9 mouse cellular contexts compared by ENCODE assay signal in the genomic region with DNA sequence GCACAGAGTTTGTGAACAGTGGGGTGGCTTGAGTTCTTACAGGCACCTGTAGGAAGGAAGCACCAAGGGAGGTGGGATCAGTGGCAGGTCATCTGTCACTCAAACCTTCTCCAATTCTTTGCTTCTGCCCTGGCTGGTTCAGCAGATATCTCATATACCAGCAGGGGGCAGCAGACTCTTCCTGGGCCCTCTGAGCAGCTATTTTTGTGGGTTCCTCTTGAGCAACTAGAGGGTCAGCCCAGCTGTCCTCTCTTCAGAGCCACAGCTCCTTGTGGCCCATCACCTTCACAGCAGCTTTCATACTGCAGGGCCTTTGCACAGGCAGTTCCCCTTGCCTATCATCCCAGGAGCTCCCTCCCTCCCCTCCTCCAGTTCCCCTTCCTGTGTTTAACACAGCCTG. TPM values are rescaled to one million over a fixed set of nuclear protein-coding genes. Genes with fewer than 3 reads are reported as not detected.
DNase-seq lines count a peak whose midpoint lies in the region; ATAC-seq and TF ChIP-seq lines count a peak whose summit lies in the region.
"Had no signal": no experiment of that assay in that cellular context is flagged by ENCODE, and none has a peak within 500 bp of the region (broad histone marks: within the 10 kb centered on the region; RNA-seq: fewer than 3 reads in every experiment).

No protein-coding gene starts in this region.

- H3K4me3 ChIP-seq in hindbrain, embryonic 11.5 days (ENCODE audit: low read depth, low read length): no peak overlapping the region
- H3K4me3 ChIP-seq in hindbrain, embryonic 12.5 days: no peak overlapping the region
- no peak overlapping the region for H3K4me3 ChIP-seq in ES-Bruce4 (ENCODE audit: low read depth, low read length)
- H3K4me3 ChIP-seq in stomach, embryonic 16.5 days (replicated peaks; ENCODE audit: low read length): no peak overlapping the region
- H3K4me3 ChIP-seq: liver, embryonic 15.5 days had no signal

- TF ChIP-seq CTCF in ES-Bruce4 (IDR thresholded peaks at IDR 0.05; ENCODE audit: low read depth, low read length): peak; percentile 76

- DNase-seq in hindbrain, embryonic 11.5 days (ENCODE audit: low spot score): peak; percentile 80
- DNase-seq in cerebellum, adult 9-10 months: peak; percentile 78
- peak; percentile 73 to 78 for DNase-seq in layer of hippocampus, postnatal 10 days (ENCODE audit: low spot score in 2 of 2)
- peak; percentile 45 to 48 for DNase-seq in monocyte, adult 2 months (ENCODE audit: low read depth in 1 of 2, low spot score in 2 of 2)

- no peak overlapping the region for H3K9ac ChIP-seq in hindbrain, embryonic 11.5 days (ENCODE audit: low read depth, low read length)
- no peak overlapping the region for H3K9ac ChIP-seq in hindbrain, embryonic 12.5 days
- H3K9ac ChIP-seq in ES-Bruce4 (ENCODE audit: low read depth, poor library complexity, severe bottlenecking): no peak overlapping the region
- no peak overlapping the region for H3K9ac ChIP-seq in stomach, embryonic 16.5 days (ENCODE audit: low read length)
- H3K9ac ChIP-seq: liver, embryonic 15.5 days had no signal

- ATAC-seq in hindbrain, embryonic 11.5 days (ENCODE audit: low FRiP score): peak; percentile 27; the same call in 1 of the 2 replicates
- no peak for ATAC-seq in hindbrain, embryonic 12.5 days (ENCODE audit: low FRiP score)
- ATAC-seq in granulocyte monocyte progenitor cell, adult 5-6 weeks (replicated peaks; ENCODE audit: poor library complexity, severe bottlenecking): peak; percentile 90
- ATAC-seq in stomach, embryonic 16.5 days (ENCODE audit: insufficient read depth, low FRiP score): no peak

- no peak overlapping the region for H3K4me2 ChIP-seq in hindbrain, embryonic 11.5 days (replicated peaks; ENCODE audit: low read depth, low read length)
- H3K4me2 ChIP-seq in hindbrain, embryonic 12.5 days (replicated peaks): no peak overlapping the region
- H3K4me2 ChIP-seq in stomach, embryonic 16.5 days (ENCODE audit: low read depth, low read length): no peak overlapping the region
- H3K4me2 ChIP-seq: liver, embryonic 15.5 days had no signal

- TF ChIP-seq POLR2A in ES-Bruce4 (IDR thresholded peaks at IDR 0.05; ENCODE audit: insufficient read depth, low read length): no peak

- H3K27me3 ChIP-seq in hindbrain, embryonic 11.5 days (ENCODE audit: control insufficient read depth, insufficient read depth, low read length): no peaks in the 10 kb centered on the region
- no peaks in the 10 kb centered on the region for H3K27me3 ChIP-seq in hindbrain, embryonic 12.5 days
- H3K27me3 ChIP-seq in ES-Bruce4 (ENCODE audit: control insufficient read depth, insufficient read depth, low read length, poor library complexity, severe bottlenecking): no peaks in the 10 kb centered on the region
- H3K27me3 ChIP-seq in stomach, embryonic 16.5 days (ENCODE audit: control insufficient read depth, insufficient read depth, low read length): no peaks in the 10 kb centered on the region
- H3K27me3 ChIP-seq: liver, embryonic 15.5 days had no signal

- H3K36me3 ChIP-seq in hindbrain, embryonic 11.5 days (ENCODE audit: control insufficient read depth, insufficient read depth, low read length): 0 out of 2 replicates have a peak, but pooled peaks cover 7% of the 10 kb centered on the region
- peaks cover 57% of the 10 kb centered on the region for H3K36me3 ChIP-seq in hindbrain, embryonic 12.5 days
- peaks cover 37% of the 10 kb centered on the region for H3K36me3 ChIP-seq in ES-Bruce4 (ENCODE audit: control insufficient read depth, insufficient read depth, low read length, poor library complexity, severe bottlenecking)
- peaks cover 35% of the 10 kb centered on the region for H3K36me3 ChIP-seq in stomach, embryonic 16.5 days (ENCODE audit: control insufficient read depth, insufficient read depth, low read length)

- TF ChIP-seq EP300 in ES-Bruce4 (IDR thresholded peaks at IDR 0.05; ENCODE audit: insufficient read depth, low read depth, low read length): no peak

- no peaks in the 10 kb centered on the region for H3K9me3 ChIP-seq in hindbrain, embryonic 11.5 days (ENCODE audit: control insufficient read depth, low read length)
- H3K9me3 ChIP-seq in hindbrain, embryonic 12.5 days (replicated peaks): no peaks in the 10 kb centered on the region
- no peaks in the 10 kb centered on the region for H3K9me3 ChIP-seq in ES-Bruce4 (replicated peaks; ENCODE audit: control insufficient read depth, insufficient read depth, low read length, poor library complexity, severe bottlenecking)
- H3K9me3 ChIP-seq in stomach, embryonic 16.5 days (replicated peaks; ENCODE audit: control insufficient read depth, low read length): no peaks in the 10 kb centered on the region
- H3K9me3 ChIP-seq: liver, embryonic 15.5 days had no signal

- no peak overlapping the region for H3K27ac ChIP-seq in hindbrain, embryonic 11.5 days (ENCODE audit: low read depth, low read length)
- H3K27ac ChIP-seq in hindbrain, embryonic 12.5 days: no peak overlapping the region
- H3K27ac ChIP-seq in ES-Bruce4 (ENCODE audit: insufficient read depth, low read length): no peak overlapping the region
- peak overlapping the region; percentile 42; the same call in 1 of the 2 replicates for H3K27ac ChIP-seq in stomach, embryonic 16.5 days (ENCODE audit: low read length)
- H3K27ac ChIP-seq: liver, embryonic 15.5 days had no signal

- no peaks in the 10 kb centered on the region for H3K4me1 ChIP-seq in hindbrain, embryonic 11.5 days (replicated peaks; ENCODE audit: control insufficient read depth, insufficient read depth, low read length)
- peaks cover 11% of the 10 kb centered on the region for H3K4me1 ChIP-seq in hindbrain, embryonic 12.5 days
- H3K4me1 ChIP-seq in ES-Bruce4 (ENCODE audit: control insufficient read depth, insufficient read depth, low read length): peaks cover 2% of the 10 kb centered on the region
- peaks cover 40% of the 10 kb centered on the region for H3K4me1 ChIP-seq in stomach, embryonic 16.5 days (ENCODE audit: control insufficient read depth, insufficient read depth, low read length)

RNA-seq across cellular contexts. Expression of gene Nccrp1, which starts 21.2 kb away (rescaled TPM):
- not detected in 2 replicates for polyA plus RNA-seq in hindbrain, embryonic 11.5 days (2014; fragmentation: Nextera tagmentation; extraction: Ambion mirVana)
- polyA plus RNA-seq in hindbrain, embryonic 12.5 days (2016; fragmentation: Nextera tagmentation; extraction: Ambion mirVana): not detected in 2 replicates
- 4.5 and 6.4 TPM in 2 replicates for polyA plus RNA-seq in ES-Bruce4 (2011; ENCODE audit: insufficient read depth, insufficient read length, low read depth, missing spikeins)
- not detected in 2 replicates for total RNA-seq in granulocyte monocyte progenitor cell, adult 5-6 weeks (2014; fragmentation: Nextera tagmentation)
- not detected in 2 replicates for total RNA-seq in granulocyte monocyte progenitor cell, adult 5-6 weeks (2017)
- under 1 TPM; 0.42 to 0.46 TPM for total RNA-seq in layer of hippocampus, postnatal 10 days (2021)
- 19.7 and 34.8 TPM in 2 replicates for polyA plus RNA-seq in stomach, embryonic 16.5 days (2015; fragmentation: Nextera tagmentation; extraction: Ambion mirVana)
- polyA plus RNA-seq: liver, embryonic 15.5 days had no signal

RNA-seq across cellular contexts. Expression of gene Sycn, which starts 27.6 kb away (rescaled TPM):
- not detected in 2 replicates for polyA plus RNA-seq in hindbrain, embryonic 11.5 days (2014; fragmentation: Nextera tagmentation; extraction: Ambion mirVana)
- polyA plus RNA-seq in hindbrain, embryonic 12.5 days (2016; fragmentation: Nextera tagmentation; extraction: Ambion mirVana): not detected in 2 replicates
- polyA plus RNA-seq in ES-Bruce4 (2011; ENCODE audit: insufficient read depth, insufficient read length, low read depth, missing spikeins): not detected in 2 replicates
- not detected in 2 replicates for total RNA-seq in granulocyte monocyte progenitor cell, adult 5-6 weeks (2014; fragmentation: Nextera tagmentation)
- total RNA-seq in granulocyte monocyte progenitor cell, adult 5-6 weeks (2017): not detected in 2 replicates
- total RNA-seq in layer of hippocampus, postnatal 10 days (2021): not detected
- 124 and 215 TPM in 2 replicates for polyA plus RNA-seq in stomach, embryonic 16.5 days (2015; fragmentation: Nextera tagmentation; extraction: Ambion mirVana)
- polyA plus RNA-seq: liver, embryonic 15.5 days had no signal

RNA-seq across cellular contexts. Expression of gene Samd4b, which starts 29.7 kb away (rescaled TPM):
- 25.3 and 27.4 TPM in 2 replicates for polyA plus RNA-seq in hindbrain, embryonic 11.5 days (2014; fragmentation: Nextera tagmentation; extraction: Ambion mirVana)
- 35.6 and 38.6 TPM in 2 replicates for polyA plus RNA-seq in hindbrain, embryonic 12.5 days (2016; fragmentation: Nextera tagmentation; extraction: Ambion mirVana)
- 86.0 and 94.1 TPM in 2 replicates for polyA plus RNA-seq in ES-Bruce4 (2011; ENCODE audit: insufficient read depth, insufficient read length, low read depth, missing spikeins)
- total RNA-seq in granulocyte monocyte progenitor cell, adult 5-6 weeks (2014; fragmentation: Nextera tagmentation): 17.5 and 25.0 TPM in 2 replicates
- 3.4 and 3.9 TPM in 2 replicates for total RNA-seq in granulocyte monocyte progenitor cell, adult 5-6 weeks (2017)
- 10 to 100 TPM; 58.4 to 61.9 TPM for total RNA-seq in layer of hippocampus, postnatal 10 days (2021)
- polyA plus RNA-seq in stomach, embryonic 16.5 days (2015; fragmentation: Nextera tagmentation; extraction: Ambion mirVana): 10.9 and 11.2 TPM in 2 replicates

RNA-seq across cellular contexts. Expression of gene Pak4, which starts 29.7 kb away (rescaled TPM):
- 30.5 and 32.6 TPM in 2 replicates for polyA plus RNA-seq in hindbrain, embryonic 11.5 days (2014; fragmentation: Nextera tagmentation; extraction: Ambion mirVana)
- 31.8 and 34.3 TPM in 2 replicates for polyA plus RNA-seq in hindbrain, embryonic 12.5 days (2016; fragmentation: Nextera tagmentation; extraction: Ambion mirVana)
- 64.4 and 75.1 TPM in 2 replicates for polyA plus RNA-seq in ES-Bruce4 (2011; ENCODE audit: insufficient read depth, insufficient read length, low read depth, missing spikeins)
- 3.2 and 3.7 TPM in 2 replicates for total RNA-seq in granulocyte monocyte progenitor cell, adult 5-6 weeks (2014; fragmentation: Nextera tagmentation)
- 3.4 and 6.4 TPM in 2 replicates for total RNA-seq in granulocyte monocyte progenitor cell, adult 5-6 weeks (2017)
- 10 to 100 TPM; 11.7 to 13.0 TPM for total RNA-seq in layer of hippocampus, postnatal 10 days (2021)
- 54.8 and 64.4 TPM in 2 replicates for polyA plus RNA-seq in stomach, embryonic 16.5 days (2015; fragmentation: Nextera tagmentation; extraction: Ambion mirVana)

RNA-seq across cellular contexts. Expression of gene Ifnl3, which starts 45.6 kb away (rescaled TPM):
- not detected in 2 replicates for polyA plus RNA-seq in hindbrain, embryonic 11.5 days (2014; fragmentation: Nextera tagmentation; extraction: Ambion mirVana)
- polyA plus RNA-seq in hindbrain, embryonic 12.5 days (2016; fragmentation: Nextera tagmentation; extraction: Ambion mirVana): not detected in 2 replicates
- not detected in 2 replicates for polyA plus RNA-seq in ES-Bruce4 (2011; ENCODE audit: insufficient read depth, insufficient read length, low read depth, missing spikeins)
- total RNA-seq in granulocyte monocyte progenitor cell, adult 5-6 weeks (2014; fragmentation: Nextera tagmentation): not detected in 2 replicates
- total RNA-seq in granulocyte monocyte progenitor cell, adult 5-6 weeks (2017): not detected in 2 replicates
- total RNA-seq in layer of hippocampus, postnatal 10 days (2021): not detected
- not detected in 2 replicates for polyA plus RNA-seq in stomach, embryonic 16.5 days (2015; fragmentation: Nextera tagmentation; extraction: Ambion mirVana)
- polyA plus RNA-seq: liver, embryonic 15.5 days had no signal

Comparison
In these comparisons a context has a peak if more than half of its experiments do, and no peak if none do; other contexts are left out.
1. ATAC-seq: peak in hindbrain, embryonic 11.5 days (single experiment) and granulocyte monocyte progenitor cell, adult 5-6 weeks (single experiment); none in hindbrain, embryonic 12.5 days (single experiment) and stomach, embryonic 16.5 days (single experiment).
2. RNA of gene Sycn, which starts 27.6 kb away (polyA plus RNA-seq): 124 to 215 TPM in stomach, embryonic 16.5 days; not detected in hindbrain, embryonic 11.5 days, not detected in hindbrain, embryonic 12.5 days and not detected in ES-Bruce4; every median in the first group is over 100 times any median in the second.
3. Peak in every context shown above with its lines, with median percentiles within 50 percentile points of each other: DNase-seq.